Mouse (Mus musculus) small intestine, adult 2 months (tissue): ENCODE data around the gene Ercc6l2. TPM values are rescaled to one million over a fixed set of nuclear protein-coding genes. Genes with fewer than 3 reads are reported as not detected.

Experiments
- H3K27ac ChIP-seq: fragments of 200-500 bp; 2 replicates; pipeline ENCODE4 v1.5.1; 2012; ENCODE audit warnings: low read depth, low read length, control low read depth, inconsistent platforms; ENCODE audit not compliant: insufficient read depth
- H3K27me3 ChIP-seq: fragments of 200-500 bp; 2 replicates; pipeline ENCODE4 v1.6.1; 2012; ENCODE audit warnings: mild to moderate bottlenecking, moderate library complexity, low read length, inconsistent platforms; ENCODE audit not compliant: control insufficient read depth, insufficient read depth
- H3K36me3 ChIP-seq: fragments of 200-500 bp; 2 replicates; pipeline ENCODE4 v1.6.1; 2012; ENCODE audit warnings: mild to moderate bottlenecking, low read length, control low read depth, inconsistent platforms; ENCODE audit not compliant: control insufficient read depth, insufficient read depth
- H3K4me1 ChIP-seq: fragments of 200-500 bp; 2 replicates; pipeline ENCODE4 v1.6.1; 2012; ENCODE audit warnings: low read length, inconsistent platforms, mixed read lengths; ENCODE audit not compliant: control insufficient read depth, insufficient read depth, insufficient read length
- H3K4me3 ChIP-seq: fragments of 200-500 bp; 2 replicates; pipeline ENCODE4 v1.5.1; 2012; ENCODE audit warnings: low read depth, mild to moderate bottlenecking, control low read depth, inconsistent platforms, low read length, moderate library complexity
- CTCF ChIP-seq: fragments of 200-500 bp; IDR thresholded peaks from 2 replicates; pipeline ENCODE4 v1.5.1; 2012; ENCODE audit warnings: low read depth, mild to moderate bottlenecking, control low read depth, inconsistent platforms, low read length, moderate library complexity, mixed read lengths; ENCODE audit not compliant: insufficient replicate concordance, insufficient read length; ENCODE audit errors: extremely low read depth
- POLR2A ChIP-seq: fragments of 200-500 bp; IDR thresholded peaks from 2 replicates; pipeline ENCODE4 v1.6.1; 2012; ENCODE audit warnings: low read depth, mild to moderate bottlenecking, control low read depth, inconsistent platforms, low read length, moderate library complexity
- WGBS: fragments of 180-500 bp; shearing (Covaris S2); methylation state at CpG from one replicate; pipeline ENCODE4 v1.1.7; 2018; 5-methylcytosine and 5-hydroxymethylcytosine counted together
- polyA plus RNA-seq: library from polyadenylated mRNA; depleted of rRNA; stranded (reverse); fragments of >200 nt; gene quantifications from 2 replicates; pipeline ENCODE4 v1.2.3, GENCODE M21; 2012; rRNA removed

The Ercc6l2 gene
- polyA plus RNA-seq, 1 experiment: 1.3 TPM

GRCm38 (mm10) chr13:63936369-63936768 lies 121.3 kb downstream of the Ercc6l2 start:
- no peaks in the 10 kb centered on the region for H3K27me3 ChIP-seq
- H3K4me1 ChIP-seq: no peaks in the 10 kb centered on the region
- H3K27ac ChIP-seq: no peak overlapping the region
- no peaks in the 10 kb centered on the region for H3K36me3 ChIP-seq
- H3K4me3 ChIP-seq: no peak overlapping the region
- 58% methylated on average over 9 of the region's 9 CpGs for WGBS
- TF ChIP-seq CTCF (no peak), POLR2A (no peak)

DNA sequence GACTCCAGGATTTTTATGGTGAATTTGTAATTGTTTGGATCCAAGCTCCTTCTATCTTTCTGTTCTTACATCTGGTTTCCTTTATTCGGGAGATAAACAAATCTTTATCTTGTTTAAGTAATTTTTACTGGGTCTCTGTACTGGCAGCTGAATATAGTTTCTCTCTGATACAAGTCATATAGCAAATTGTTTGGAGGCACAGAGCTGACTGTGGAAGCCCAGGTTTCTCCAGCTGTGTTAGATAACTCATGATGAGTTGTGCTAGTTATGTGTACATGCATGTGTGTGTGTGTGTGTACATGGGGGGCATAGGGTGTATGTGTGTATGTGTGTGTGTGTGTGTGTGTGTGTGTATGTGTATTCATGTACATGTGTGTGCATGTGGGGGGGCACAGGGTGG lies 125.2 kb downstream of the Ercc6l2 start:
- WGBS: 37% methylated on average over 1 of the region's 1 CpGs
- H3K4me3 ChIP-seq: no peak overlapping the region
- TF ChIP-seq POLR2A: no peak
- TF ChIP-seq CTCF: no peak
- no peak overlapping the region for H3K27ac ChIP-seq
- H3K4me1 ChIP-seq: no peaks in the 10 kb centered on the region
- no peaks in the 10 kb centered on the region for H3K36me3 ChIP-seq
- no peaks in the 10 kb centered on the region for H3K27me3 ChIP-seq

DNA sequence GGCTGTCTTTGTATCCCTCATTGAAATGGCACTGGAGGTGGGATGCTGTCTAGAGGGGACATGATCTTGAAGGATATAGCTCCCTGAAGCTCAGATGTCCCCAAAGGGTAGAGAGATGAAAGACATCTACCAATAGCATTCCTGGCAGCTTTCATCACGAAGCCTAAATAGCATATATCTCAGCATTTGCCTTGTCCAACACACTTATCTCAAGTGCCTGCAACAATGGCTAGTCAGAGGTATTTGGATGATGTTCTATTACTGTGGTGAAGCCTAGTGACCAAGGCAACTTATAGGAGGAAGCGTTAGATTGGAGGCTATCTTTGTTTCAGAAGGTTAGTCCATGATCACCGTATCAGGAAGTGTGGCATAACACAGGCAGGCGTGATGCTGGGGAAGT lies 126.1 kb downstream of the Ercc6l2 start:
- no peaks in the 10 kb centered on the region for H3K36me3 ChIP-seq
- no peak overlapping the region for H3K4me3 ChIP-seq
- no peaks in the 10 kb centered on the region for H3K4me1 ChIP-seq
- WGBS: 88% methylated on average over 4 of the region's 4 CpGs
- no peaks in the 10 kb centered on the region for H3K27me3 ChIP-seq
- TF ChIP-seq CTCF (no peak), POLR2A (no peak)
- H3K27ac ChIP-seq: no peak overlapping the region

- Histone ChIP-seq H3K27me3 (no peaks in the 10 kb centered on the region), H3K4me3 (no peak overlapping the region), H3K27ac (no peak overlapping the region), H3K36me3 (no peaks in the 10 kb centered on the region), H3K4me1 (no peaks in the 10 kb centered on the region)
- no peak for TF ChIP-seq POLR2A
- 67% methylated on average over 7 of the region's 7 CpGs for WGBS
These were observed 128.6 kb downstream of the Ercc6l2 start for GRCm38 (mm10) chr13:63943605-63944004.

DNA sequence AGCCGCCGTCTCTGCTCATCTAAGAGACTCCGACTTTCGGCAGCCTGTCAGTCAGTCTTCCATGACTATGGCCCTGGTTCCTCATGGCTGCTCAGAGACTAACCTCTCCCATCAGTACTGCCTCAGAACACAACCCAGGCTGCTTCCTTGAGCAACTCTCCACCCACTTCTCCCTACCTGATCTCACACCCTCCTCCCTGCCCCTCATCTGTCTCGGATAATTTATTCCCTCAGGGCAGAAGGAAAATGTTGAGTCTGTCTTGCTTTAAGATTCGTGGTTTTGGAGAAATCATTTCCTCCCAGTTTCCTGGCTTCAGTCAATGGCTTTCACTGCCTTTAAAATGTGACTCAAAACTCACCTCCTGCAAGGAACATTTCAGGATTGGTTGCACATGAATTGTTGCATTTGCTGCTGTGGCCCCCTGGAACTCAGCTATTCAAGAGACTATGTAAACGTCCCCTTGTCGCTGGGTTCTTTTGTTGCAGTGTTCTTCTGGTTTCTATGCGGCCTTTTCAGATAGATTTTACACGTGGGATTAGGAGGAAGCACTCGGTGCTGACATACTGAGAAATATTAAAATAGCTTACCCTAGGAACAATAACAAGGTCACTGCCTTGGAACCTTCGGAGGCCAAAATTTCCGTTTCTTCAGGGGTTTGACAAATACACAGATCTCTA lies 129.4 kb downstream of the Ercc6l2 start:
- Histone ChIP-seq H3K4me3 (no peak overlapping the region), H3K4me1 (no peaks in the 10 kb centered on the region), H3K27me3 (no peaks in the 10 kb centered on the region), H3K36me3 (no peaks in the 10 kb centered on the region), H3K27ac (no peak overlapping the region)
- TF ChIP-seq POLR2A (no peak), CTCF (no peak)
- WGBS: 79% methylated on average over 13 of the region's 13 CpGs

Other genes starting within 250 kb of the Ercc6l2 start
- 9.1 and 20.5 TPM in 2 replicates for gene Ptch1, start 241.6 kb upstream of the Ercc6l2 start, polyA plus RNA-seq